Mouse (Mus musculus) heart, adult 9 months (tissue): Measurements from ENCODE around the gene Ech1.

ENCODE experiments used
- DNase-seq, 2 experiments: peaks; one replicate each; pipeline ENCODE4 v3.0.0; 2022; ENCODE audit warnings: low spot score in 2 of 2

The Ech1 gene

GRCm38 (mm10) chr7:28802846-28803588 is 22.0 kb upstream of the Ech1 start:
- no peak for DNase-seq

- DNase-seq = no peak
Measured at GRCm38 (mm10) chr7:28803756-28804155, 21.3 kb upstream of the Ech1 start.

- DNase-seq = no peak
Measured at GRCm38 (mm10) chr7:28806869-28807268, 18.1 kb upstream of the Ech1 start.

GRCm38 (mm10) chr7:28807641-28808220 is 17.3 kb upstream of the Ech1 start:
- peak; percentile 56 to 61 for DNase-seq

GRCm38 (mm10) chr7:28808221-28808941 is 16.6 kb upstream of the Ech1 start, which contains the start of gene Hnrnpl:
Gene Hnrnpl, plus strand, starts transcription at chr7:28808541.
- peak in 1 of 2 experiments; percentile 80 for DNase-seq

GRCm38 (mm10) chr7:28808957-28809393 is 16.0 kb upstream of the Ech1 start:
- peak; percentile 96 for DNase-seq

GRCm38 (mm10) chr7:28809401-28810089 is 15.5 kb upstream of the Ech1 start:
- peak in 1 of 2 experiments; percentile 63 for DNase-seq

GRCm38 (mm10) chr7:28810107-28811066 is 14.6 kb upstream of the Ech1 start:
- peak; percentile 100 for DNase-seq

- peak; percentile 89 for DNase-seq
Measured at GRCm38 (mm10) chr7:28811228-28811627, 13.8 kb upstream of the Ech1 start.

GRCm38 (mm10) chr7:28811640-28812275 is 13.3 kb upstream of the Ech1 start:
- DNase-seq = no peak

- DNase-seq = peak in 1 of 2 experiments; percentile 43
Measured at GRCm38 (mm10) chr7:28812436-28812835, 12.6 kb upstream of the Ech1 start.

- DNase-seq = no peak
Measured at GRCm38 (mm10) chr7:28812949-28813348, 12.1 kb upstream of the Ech1 start.

GRCm38 (mm10) chr7:28814306-28815034 is 10.5 kb upstream of the Ech1 start:
- no peak for DNase-seq

- DNase-seq = no peak
Measured at GRCm38 (mm10) chr7:28815230-28815629, 9.8 kb upstream of the Ech1 start.

GRCm38 (mm10) chr7:28816201-28816600 is 8.8 kb upstream of the Ech1 start:
- peak in 1 of 2 experiments; percentile 38 for DNase-seq

GRCm38 (mm10) chr7:28816920-28817319 is 8.1 kb upstream of the Ech1 start:
- no peak for DNase-seq

- no peak for DNase-seq
Measured at GRCm38 (mm10) chr7:28817524-28817923, 7.5 kb upstream of the Ech1 start.

GRCm38 (mm10) chr7:28817957-28818356 is 7.1 kb upstream of the Ech1 start:
- no peak for DNase-seq

GRCm38 (mm10) chr7:28818436-28818835 is 6.6 kb upstream of the Ech1 start:
- DNase-seq = no peak
